Comparison of ENCODE assay signal across 18 mouse cellular contexts in the genomic region with DNA sequence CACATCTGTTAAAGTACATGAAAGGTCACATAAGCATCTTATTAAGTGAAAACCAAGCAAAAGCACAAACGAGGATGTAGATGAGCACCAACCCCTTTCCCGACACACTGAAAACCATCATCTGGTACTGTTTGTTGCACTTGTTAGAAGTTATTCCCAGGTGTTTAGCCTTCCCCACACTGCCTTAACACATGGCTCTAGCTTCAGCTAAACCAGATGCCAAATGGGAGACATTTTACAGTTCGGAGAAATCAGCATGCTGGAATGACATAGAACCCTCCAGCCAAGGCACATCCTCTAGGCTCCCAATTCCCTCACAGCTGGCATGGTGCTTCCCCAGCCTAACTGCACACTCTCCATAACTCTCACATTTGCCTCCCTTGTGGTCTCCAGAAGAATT.
"Had no signal": no experiment of that assay in that cellular context is flagged by ENCODE, and none has a peak within 500 bp of the region (broad histone marks: within the 10 kb centered on the region; RNA-seq: fewer than 3 reads in every experiment).

No protein-coding gene starts in this region.

- H3K4me2 ChIP-seq: limb, embryonic 13.5 days; liver, embryonic 11.5 days; liver, embryonic 15.5 days; lung, embryonic 15.5 days; midbrain, embryonic 11.5 days had no signal

- H3K27me3 ChIP-seq: limb, embryonic 13.5 days; liver, embryonic 15.5 days; lung, embryonic 15.5 days; megakaryocyte, embryonic 14.5 days had no signal

- H3K4me3 ChIP-seq: layer of hippocampus, adult 2 months; limb, embryonic 13.5 days; liver, embryonic 15.5 days; lung, embryonic 15.5 days; megakaryocyte, embryonic 14.5 days had no signal

- H3K9me3 ChIP-seq: limb, embryonic 13.5 days; liver, embryonic 15.5 days; lung, embryonic 15.5 days; megakaryocyte, embryonic 14.5 days had no signal

- H3K36me3 ChIP-seq: limb, embryonic 13.5 days; liver, embryonic 15.5 days; lung, embryonic 15.5 days had no signal

- H3K27ac ChIP-seq: kidney, postnatal 0 days; layer of hippocampus, adult 2 months; limb, embryonic 13.5 days; liver, embryonic 15.5 days; lung, embryonic 15.5 days had no signal

- DNase-seq: kidney, adult 2 months; kidney, postnatal 25 days; layer of hippocampus, adult 9-11 months; lung, adult 18-20 months; lung, postnatal 10 days; lung, postnatal 36 days; midbrain, embryonic 14.5 days; thymus, adult 18-20 months; thymus, postnatal 14 days; thymus, postnatal 4 days had no signal

- H3K9ac ChIP-seq: limb, embryonic 13.5 days; liver, embryonic 15.5 days; lung, embryonic 15.5 days had no signal

- H3K4me1 ChIP-seq: liver, embryonic 15.5 days had no signal
